Mouse (Mus musculus) right cerebral cortex, postnatal 4 days (tissue): ENCODE measurements around the gene Art1.

ENCODE experiments used
- DNase-seq: peaks from one replicate; pipeline ENCODE4 v3.0.0-alpha.2; 2022

Art1 gene

GRCm38 (mm10) chr7:102109171-102109570 lies 7.6 kb downstream of the Art1 start, which contains the start of gene Art5:
Gene Art5, minus strand, starts transcription at chr7:102109489.
- no peak for DNase-seq

GRCm38 (mm10) chr7:102109746-102110145 lies 8.2 kb downstream of the Art1 start:
- DNase-seq: no peak

DNA sequence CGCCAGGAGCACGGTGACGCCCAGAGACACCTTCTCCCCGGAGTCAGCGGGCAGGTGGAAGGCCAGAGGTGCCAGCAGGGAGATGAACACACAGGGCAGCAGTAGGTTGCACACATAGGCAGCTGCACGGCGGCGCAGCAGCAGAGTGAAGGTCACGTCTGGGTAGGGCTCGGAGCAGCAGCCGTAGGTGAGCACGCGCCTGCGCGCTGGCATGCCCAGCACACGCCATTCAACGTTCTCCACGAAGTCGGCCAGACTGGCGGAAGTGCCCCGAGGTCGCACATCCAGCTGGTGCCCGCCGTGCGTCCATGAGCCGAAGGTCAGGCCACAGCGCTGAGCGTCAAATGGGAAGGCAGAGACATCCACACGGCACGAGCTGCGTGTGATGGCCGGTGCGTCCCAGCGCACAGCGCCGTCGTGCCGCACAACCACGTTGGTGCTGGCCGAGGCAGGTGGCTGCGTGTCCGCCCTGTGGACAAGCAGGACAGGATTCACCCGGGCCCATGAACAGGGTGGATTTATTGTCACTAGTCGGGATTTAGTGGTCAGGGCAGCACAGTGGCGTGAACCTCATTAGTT lies 11.7 kb downstream of the Art1 start:
- DNase-seq: no peak

DNA sequence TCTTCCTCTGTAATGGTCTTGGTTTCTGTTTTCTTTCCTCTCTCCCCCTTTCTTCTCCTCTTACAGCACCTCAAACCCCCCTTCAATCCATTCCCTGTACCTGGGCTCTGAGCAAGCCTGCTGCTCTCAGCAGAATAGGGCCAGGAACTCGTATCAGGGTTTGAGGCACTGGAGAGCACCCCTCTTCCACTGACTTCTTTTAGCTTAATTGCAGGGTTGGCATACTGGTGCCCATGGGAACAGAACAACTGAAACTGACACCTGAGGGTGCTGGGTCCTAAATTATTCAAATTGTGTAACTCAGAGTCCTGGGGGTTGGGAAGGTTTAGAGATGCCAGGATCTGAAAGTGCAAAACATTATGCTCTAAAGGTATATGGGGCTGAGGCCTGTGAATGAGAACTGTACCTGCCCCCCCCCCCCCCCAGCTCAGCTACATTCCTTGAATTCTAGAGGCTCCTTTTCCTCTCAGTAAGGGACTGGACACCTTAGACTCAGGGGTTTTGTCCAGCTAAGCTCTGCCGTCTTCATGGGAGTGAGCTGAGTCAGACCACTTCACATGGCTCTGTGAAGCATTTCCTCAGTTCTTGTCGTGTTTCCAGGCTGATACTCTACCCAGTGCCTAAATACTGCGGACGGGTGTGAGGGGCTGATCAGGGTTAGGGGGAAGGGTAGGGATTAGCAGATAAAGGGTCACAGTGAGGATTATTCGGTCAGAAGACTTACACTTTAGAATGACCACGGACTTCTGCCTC lies 15.2 kb downstream of the Art1 start, which contains the start of gene Chrna10:
Gene Chrna10 (minus strand): TSS at position 250 of the 753 bp plus-strand sequence.
- DNase-seq: no peak

DNA sequence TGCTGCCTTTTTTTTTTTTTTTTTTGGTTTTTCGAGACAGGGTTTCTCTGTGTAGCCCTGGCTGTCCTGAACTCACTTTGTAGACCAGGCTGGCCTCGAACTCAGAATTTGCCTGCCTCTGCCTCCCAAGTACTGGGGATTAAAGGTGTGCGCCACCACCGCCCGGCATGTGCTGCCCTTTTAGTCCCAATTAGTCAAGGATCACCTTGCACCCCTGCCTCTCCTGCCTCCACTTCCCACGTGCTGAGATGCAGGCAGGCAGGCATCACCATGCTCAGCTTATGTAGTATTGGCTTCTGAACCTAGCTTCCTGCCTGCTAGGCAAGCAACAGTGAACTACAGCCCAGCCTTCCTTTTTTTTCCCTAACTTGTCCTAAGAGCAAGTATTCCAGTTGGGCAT lies 15.8 kb downstream of the Art1 start:
- no peak for DNase-seq

GRCm38 (mm10) chr7:102120326-102120725 lies 18.8 kb downstream of the Art1 start:
- no peak for DNase-seq

- DNase-seq: no peak
These were observed 30.9 kb downstream of the Art1 start for GRCm38 (mm10) chr7:102132395-102132794.

DNA sequence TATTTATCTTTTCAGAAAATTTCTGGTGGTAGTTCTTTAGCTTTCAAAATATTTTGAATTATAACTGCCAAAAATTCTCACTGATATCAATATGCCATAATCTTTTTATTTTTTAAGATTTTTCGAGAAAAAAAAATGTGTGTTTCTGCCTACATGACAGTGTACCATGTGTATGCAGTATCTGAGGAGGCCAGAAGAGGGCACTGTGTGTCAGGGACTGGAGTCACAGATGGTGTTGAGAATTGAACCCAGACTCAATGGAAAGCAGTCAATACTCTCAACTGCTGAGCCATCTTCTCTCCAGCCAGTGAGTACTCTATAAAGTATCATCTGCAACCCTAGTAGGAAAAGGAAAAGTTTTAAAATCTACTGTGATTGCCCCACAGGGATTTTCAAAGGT lies 35.9 kb downstream of the Art1 start:
- DNase-seq: peak; percentile 37

- no peak for DNase-seq
These were observed 36.4 kb downstream of the Art1 start for GRCm38 (mm10) chr7:102137898-102138297.

DNA sequence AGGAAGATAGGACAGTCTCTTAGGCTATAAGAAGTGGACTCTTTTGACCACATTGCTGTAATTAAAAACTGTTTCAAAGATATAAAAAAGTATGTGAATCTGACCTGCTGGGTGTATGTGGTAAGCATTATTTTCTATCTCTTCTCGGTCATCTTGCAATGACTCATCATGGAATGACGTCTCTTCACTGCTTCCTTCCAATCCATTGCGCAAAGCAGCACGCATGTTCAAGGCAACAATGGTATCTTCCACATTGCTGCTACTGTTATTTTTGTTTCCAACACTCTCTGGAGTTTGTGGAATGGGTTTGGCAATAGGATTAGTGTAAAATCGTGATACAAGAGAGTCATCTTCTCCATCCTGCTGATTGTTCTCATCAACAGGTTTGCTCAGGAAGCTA lies 52.1 kb downstream of the Art1 start:
- DNase-seq: no peak
